ENCODE assay signal across 28 mouse cellular contexts in genomic region chr5:135498914-135499313, GRCm38 (mm10). TPM values are rescaled to one million over a fixed set of nuclear protein-coding genes. Genes with fewer than 3 reads are reported as not detected.
DNase-seq lines count a peak whose midpoint lies in the region; ATAC-seq lines count a peak whose summit lies in the region.
"Had no signal": no experiment of that assay in that cellular context is flagged by ENCODE, and none has a peak within 500 bp of the region (broad histone marks: within the 10 kb centered on the region; RNA-seq: fewer than 3 reads in every experiment).

No protein-coding gene starts in this region.

- no peaks in the 10 kb centered on the region for H3K27me3 ChIP-seq in midbrain, embryonic 10.5 days (ENCODE audit: low read depth, poor library complexity, severe bottlenecking)
- H3K27me3 ChIP-seq in midbrain, embryonic 13.5 days: no peaks in the 10 kb centered on the region
- H3K27me3 ChIP-seq: CH12.LX; forebrain, embryonic 13.5 days; heart, embryonic 15.5 days; intestine, embryonic 15.5 days; limb, embryonic 13.5 days; lung, embryonic 15.5 days; stomach, embryonic 15.5 days had no signal

- 87% methylated on average over 3 of the region's 3 CpGs for WGBS in midbrain, embryonic 10.5 days
- WGBS in midbrain, embryonic 13.5 days: 78% methylated on average over 3 of the region's 3 CpGs

- no peak for ATAC-seq in midbrain, embryonic 13.5 days
- ATAC-seq: forebrain, embryonic 13.5 days; hindbrain, embryonic 16.5 days; intestine, embryonic 15.5 days had no signal

- H3K9me3 ChIP-seq in midbrain, embryonic 10.5 days (replicated peaks): no peaks in the 10 kb centered on the region
- no peaks in the 10 kb centered on the region for H3K9me3 ChIP-seq in midbrain, embryonic 13.5 days
- H3K9me3 ChIP-seq: forebrain, embryonic 13.5 days; heart, embryonic 10.5 days; heart, embryonic 15.5 days; intestine, embryonic 15.5 days; limb, embryonic 13.5 days; lung, embryonic 15.5 days; stomach, embryonic 15.5 days had no signal

- no peak overlapping the region for H3K4me3 ChIP-seq in midbrain, embryonic 10.5 days
- H3K4me3 ChIP-seq in midbrain, embryonic 13.5 days (replicated peaks): no peak overlapping the region
- H3K4me3 ChIP-seq: forebrain, embryonic 13.5 days; heart, embryonic 10.5 days; heart, embryonic 15.5 days; intestine, embryonic 15.5 days; layer of hippocampus, adult 2 months; left cerebral cortex, adult 2 months; limb, embryonic 13.5 days; lung, embryonic 15.5 days; stomach, embryonic 15.5 days had no signal

- peak; percentile 12 for DNase-seq in embryo, embryonic 10.5 days (ENCODE audit: low spot score)
- DNase-seq in embryo, embryonic 10 days (ENCODE audit: low spot score): no peak
- no peak for DNase-seq in midbrain, embryonic 10.5 days (ENCODE audit: low spot score)
- DNase-seq in adipocyte (ENCODE audit: low spot score): peak; percentile 26
- DNase-seq in retina, postnatal 1 day: peak; percentile 20
- no peak for DNase-seq in thymus, postnatal 36 days
- DNase-seq: cerebellum, adult 11 months; cerebellum, adult 9-11 months; gastrocnemius, postnatal 25 days; heart, adult 11 months; kidney, adult 2 months; kidney, postnatal 36 days; midbrain, embryonic 14.5 days; right cerebral cortex, postnatal 14 days; thymus, postnatal 14 days had no signal

- no peaks in the 10 kb centered on the region for H3K36me3 ChIP-seq in midbrain, embryonic 10.5 days
- no peaks in the 10 kb centered on the region for H3K36me3 ChIP-seq in midbrain, embryonic 13.5 days
- H3K36me3 ChIP-seq: heart, embryonic 15.5 days; intestine, embryonic 15.5 days; limb, embryonic 13.5 days; lung, embryonic 15.5 days; stomach, embryonic 15.5 days had no signal

- no peak overlapping the region for H3K9ac ChIP-seq in midbrain, embryonic 13.5 days (replicated peaks)
- H3K9ac ChIP-seq: forebrain, embryonic 13.5 days; heart, embryonic 15.5 days; intestine, embryonic 15.5 days; limb, embryonic 13.5 days; lung, embryonic 15.5 days; stomach, embryonic 15.5 days had no signal

- no peak overlapping the region for H3K4me2 ChIP-seq in midbrain, embryonic 13.5 days (replicated peaks)
- H3K4me2 ChIP-seq: forebrain, embryonic 13.5 days; heart, embryonic 15.5 days; intestine, embryonic 15.5 days; limb, embryonic 13.5 days; liver, embryonic 11.5 days; lung, embryonic 15.5 days; stomach, embryonic 15.5 days had no signal

- 0 out of 2 replicates have a peak, but pooled peaks cover 4% of the 10 kb centered on the region for H3K4me1 ChIP-seq in midbrain, embryonic 10.5 days
- no peaks in the 10 kb centered on the region; the same call in 1 of the 2 replicates for H3K4me1 ChIP-seq in midbrain, embryonic 13.5 days (replicated peaks)
- H3K4me1 ChIP-seq: intestine, embryonic 15.5 days; lung, embryonic 15.5 days; stomach, embryonic 15.5 days had no signal

- H3K27ac ChIP-seq in midbrain, embryonic 10.5 days (replicated peaks): 0 out of 2 replicates have a peak overlapping the region, but pooled peaks have one; percentile 3
- H3K27ac ChIP-seq in midbrain, embryonic 13.5 days: no peak overlapping the region
- H3K27ac ChIP-seq: forebrain, embryonic 13.5 days; heart, embryonic 10.5 days; heart, embryonic 15.5 days; intestine, embryonic 15.5 days; layer of hippocampus, adult 2 months; left cerebral cortex, adult 2 months; limb, embryonic 13.5 days; lung, embryonic 15.5 days; stomach, embryonic 15.5 days had no signal

RNA-seq across cellular contexts. Expression of gene Hip1, which starts 46.0 kb away (rescaled TPM):
- polyA plus RNA-seq in midbrain, embryonic 10.5 days (2016; fragmentation: Nextera tagmentation; extraction: Ambion mirVana): 64.9 and 73.0 TPM in 2 replicates
- 38.9 and 40.9 TPM in 2 replicates for polyA plus RNA-seq in midbrain, embryonic 13.5 days (2015; fragmentation: Nextera tagmentation; extraction: Ambion mirVana)

Comparison
In these comparisons a context has a peak if more than half of its experiments do, and no peak if none do; other contexts are left out.
1. DNase-seq: peak in embryo, embryonic 10.5 days (single experiment), adipocyte (single experiment) and retina, postnatal 1 day (single experiment); none in embryo, embryonic 10 days (single experiment), midbrain, embryonic 10.5 days (single experiment) and thymus, postnatal 36 days (0 of 2).